Mouse (Mus musculus) hindbrain, embryonic 12.5 days (tissue): ENCODE measurements at regions not wholly inside any gene's neighbourhood (a gene's known extent, or its start where the extent isn't known, plus 50 kb on each side); places are given as distances from the start of the nearest gene placed in this dataset.
A peak's percentile ranks its signal among the peaks of the same experiment; 100 is the strongest.
"Not testable (repeated sequence)": the region's sequence is repeated elsewhere in the genome, so short reads cannot be mapped to it uniquely, and the experiment has no call there.

Experiments
- ATAC-seq: fragments of 200-750 bp; cut with Nextera tagmentation; 2 replicates; pipeline ENCODE4 v1.8.0; 2017; ENCODE audit warnings: moderate TSS enrichment; ENCODE audit not compliant: low FRiP score
- H3K27ac ChIP-seq: fragments of 300-500 bp; sonication (generic); 2 replicates; pipeline ENCODE4 v1.5.1; 2016; ENCODE audit warnings: mild to moderate bottlenecking
- H3K27me3 ChIP-seq: fragments of 300-500 bp; sonication (generic); 2 replicates; pipeline ENCODE4 v1.6.1; 2016; ENCODE audit warnings: mild to moderate bottlenecking
- H3K36me3 ChIP-seq: fragments of 300-500 bp; sonication (generic); 2 replicates; pipeline ENCODE4 v1.6.1; 2016; ENCODE audit warnings: mild to moderate bottlenecking
- H3K4me1 ChIP-seq: fragments of 300-500 bp; sonication (generic); 2 replicates; pipeline ENCODE4 v1.6.1; 2016
- H3K4me2 ChIP-seq: fragments of 300-500 bp; sonication (generic); replicated peaks from 2 replicates; pipeline ENCODE4 v1.6.1; 2016; ENCODE audit warnings: mild to moderate bottlenecking
- H3K4me3 ChIP-seq: fragments of 300-500 bp; sonication (generic); 2 replicates; pipeline ENCODE4 v1.5.1; 2016; ENCODE audit warnings: mild to moderate bottlenecking
- H3K9ac ChIP-seq: fragments of 300-500 bp; sonication (generic); 2 replicates; pipeline ENCODE4 v1.6.1; 2016; ENCODE audit warnings: mild to moderate bottlenecking, moderate library complexity
- H3K9me3 ChIP-seq: fragments of 300-500 bp; sonication (generic); replicated peaks from 2 replicates; pipeline ENCODE4 v1.6.1; 2016; ENCODE audit warnings: mild to moderate bottlenecking
- WGBS: fragments of 180-500 bp; shearing (Covaris S2); methylation state at CpG from one replicate; pipeline ENCODE4 v1.1.7; 2016; 5-methylcytosine and 5-hydroxymethylcytosine counted together

DNA sequence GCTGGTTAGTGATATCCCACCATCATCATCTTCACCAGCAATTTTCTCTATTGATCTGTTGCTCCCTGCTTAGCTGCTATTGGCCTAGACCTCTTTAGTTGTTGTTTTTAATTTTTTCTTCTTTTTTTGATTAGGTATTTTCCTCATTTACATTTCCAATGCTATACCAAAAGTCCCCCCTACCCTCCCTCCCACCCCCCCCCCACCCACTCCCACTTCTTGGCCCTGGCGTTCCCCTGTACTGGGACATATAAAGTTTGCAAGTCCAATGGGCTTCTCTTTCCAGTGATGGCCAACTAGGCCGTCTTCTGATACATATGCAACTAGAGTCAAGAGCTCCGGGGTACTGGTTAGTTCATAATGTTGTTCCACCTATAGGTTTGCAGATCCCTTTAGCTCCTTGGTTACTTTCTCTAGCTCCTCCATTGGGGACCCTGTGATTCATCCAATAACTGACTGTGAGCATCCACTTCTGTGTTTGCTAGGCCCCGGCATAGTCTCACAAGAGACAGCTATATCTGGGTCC lies 386.7 kb upstream of the Pcdh10 start:
- 89% methylated on average over 4 of the region's 4 CpGs for WGBS
- ATAC-seq, result peak; percentile 85
- not testable (repeated sequence) for H3K9me3 ChIP-seq

More for the DNA sequence above, 386.7 kb upstream of the Pcdh10 start:
- H3K9ac ChIP-seq, H3K27me3 ChIP-seq, H3K36me3 ChIP-seq, H3K27ac ChIP-seq, H3K4me1 ChIP-seq, H3K4me2 ChIP-seq, H3K4me3 ChIP-seq: not testable (repeated sequence)
